Mouse (Mus musculus) ES-Bruce4 (cell line): ENCODE measurements at regions not wholly inside any gene's neighbourhood (a gene's known extent, or its start where the extent isn't known, plus 50 kb on each side); places are given as distances from the start of the nearest gene placed in this dataset.

Experiments used
- CTCF ChIP-seq: IDR thresholded peaks from one replicate; pipeline ENCODE4 v1.8.1; 2011; ENCODE audit warnings: low read depth, low read length
- EP300 ChIP-seq: IDR thresholded peaks from 2 replicates; pipeline ENCODE4 v1.6.1; 2011; ENCODE audit warnings: low read depth, low read length; ENCODE audit not compliant: insufficient read depth
- POLR2A ChIP-seq: IDR thresholded peaks from one replicate; pipeline ENCODE4 v1.8.1; 2011; ENCODE audit warnings: low read length; ENCODE audit not compliant: insufficient read depth

- TF ChIP-seq POLR2A (no peak), CTCF (no peak), EP300 (no peak)
These were observed 715.4 kb downstream of the Kcnj2 start for GRCm38 (mm10) chr11:111781321-111781720.
